Mouse (Mus musculus) midbrain, embryonic 13.5 days (tissue): ENCODE data around the gene Bcar1. TPM values are rescaled to one million over a fixed set of nuclear protein-coding genes. Genes with fewer than 3 reads are reported as not detected.

ENCODE experiments used
- ATAC-seq: fragments of 200-750 bp; cut with Nextera tagmentation; 2 replicates; pipeline ENCODE4 v1.8.0; 2017; ENCODE audit warnings: mild to moderate bottlenecking, moderate TSS enrichment, moderate library complexity
- H3K27ac ChIP-seq: fragments of 300-500 bp; sonication (generic); 2 replicates; pipeline ENCODE4 v1.5.1; 2015; ENCODE audit warnings: inconsistent platforms, mild to moderate bottlenecking, moderate library complexity
- H3K27me3 ChIP-seq: fragments of 300-500 bp; sonication (generic); 2 replicates; pipeline ENCODE4 v1.6.1; 2015; ENCODE audit warnings: mild to moderate bottlenecking, inconsistent platforms
- H3K36me3 ChIP-seq: fragments of 300-500 bp; sonication (generic); 2 replicates; pipeline ENCODE4 v1.6.1; 2015; ENCODE audit warnings: mild to moderate bottlenecking, inconsistent platforms
- H3K4me1 ChIP-seq: fragments of 300-500 bp; sonication (generic); replicated peaks from 2 replicates; pipeline ENCODE4 v1.6.1; 2015; ENCODE audit warnings: inconsistent platforms
- H3K4me2 ChIP-seq: fragments of 300-500 bp; sonication (generic); replicated peaks from 2 replicates; pipeline ENCODE4 v1.6.1; 2015; ENCODE audit warnings: moderate library complexity, mild to moderate bottlenecking, inconsistent platforms
- H3K4me3 ChIP-seq: fragments of 300-500 bp; sonication (generic); replicated peaks from 2 replicates; pipeline ENCODE4 v1.5.1; 2015; ENCODE audit warnings: mild to moderate bottlenecking, inconsistent platforms
- H3K9ac ChIP-seq: fragments of 300-500 bp; sonication (generic); replicated peaks from 2 replicates; pipeline ENCODE4 v1.6.1; 2015; ENCODE audit warnings: mild to moderate bottlenecking, inconsistent platforms
- H3K9me3 ChIP-seq: fragments of 300-500 bp; sonication (generic); 2 replicates; pipeline ENCODE4 v1.6.1; 2016; ENCODE audit warnings: mild to moderate bottlenecking, inconsistent platforms
- WGBS: fragments of 180-500 bp; shearing (Covaris S2); methylation state at CpG from one replicate; pipeline ENCODE4 v1.1.7; 2015; 5-methylcytosine and 5-hydroxymethylcytosine counted together
- polyA plus RNA-seq: library from polyadenylated mRNA; unstranded; fragments of >200 nt; fragmentation: Nextera tagmentation; extraction: Ambion mirVana; gene quantifications from 2 replicates; pipeline ENCODE4 v1.2.1, GENCODE M21; 2015

Gene Bcar1
- polyA plus RNA-seq, 1 experiment from 2014 or later = 55.0 TPM

DNA sequence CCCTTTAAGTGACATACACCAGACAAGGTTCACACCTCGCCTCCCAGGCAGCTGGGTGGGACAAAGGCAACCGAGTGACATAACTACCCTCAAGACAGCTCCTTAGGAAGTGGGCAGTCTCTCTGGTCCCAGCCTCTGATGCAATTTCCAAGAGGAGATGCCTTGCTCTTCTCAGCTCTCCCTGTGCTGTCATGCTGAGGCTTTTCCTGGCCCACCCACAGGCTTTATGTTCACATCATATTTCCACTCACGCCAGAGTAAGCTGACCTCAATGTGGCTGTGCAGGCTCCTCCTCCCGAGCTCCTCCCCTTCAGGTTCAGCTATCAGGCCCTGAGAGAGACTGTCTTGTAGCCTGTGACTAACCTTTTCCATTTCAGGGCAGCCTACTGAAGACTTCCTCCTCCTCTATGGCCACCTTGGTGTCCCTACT, 23.5 kb downstream of the Bcar1 start:
- Histone ChIP-seq H3K27me3 (no peaks in the 10 kb centered on the region), H3K36me3 (peaks cover 31% of the 10 kb centered on the region), H3K4me2 (no peak overlapping the region), H3K4me1 (peaks cover 49% of the 10 kb centered on the region), H3K9ac (no peak overlapping the region), H3K9me3 (no peaks in the 10 kb centered on the region), H3K27ac (peak overlapping the region; percentile 56; the same call in 1 of the 2 replicates), H3K4me3 (no peak overlapping the region)
- WGBS = 85% methylated on average over 4 of the region's 4 CpGs
- no peak for ATAC-seq

DNA sequence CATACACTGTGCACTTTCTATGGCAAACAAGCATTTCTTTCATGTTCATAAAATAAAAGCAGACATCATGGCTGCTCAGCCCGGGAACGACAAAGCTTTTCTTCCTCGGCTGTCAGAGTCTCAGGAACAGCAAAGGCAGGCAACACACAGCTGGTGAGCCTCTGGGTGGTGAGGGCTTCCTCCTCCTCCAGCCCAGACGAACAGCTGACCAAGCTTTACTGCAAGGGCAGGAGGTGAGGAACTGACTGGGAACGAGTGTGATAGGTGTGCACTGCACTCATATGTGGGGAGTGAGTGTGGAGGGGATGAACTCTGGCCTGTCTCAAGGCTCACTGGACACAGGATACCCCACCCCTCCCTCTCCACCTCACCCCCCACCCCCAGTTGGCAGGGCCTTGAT, 24.7 kb downstream of the Bcar1 start:
- no peak overlapping the region for H3K4me2 ChIP-seq
- no peaks in the 10 kb centered on the region for H3K9me3 ChIP-seq
- no peak overlapping the region for H3K9ac ChIP-seq
- H3K4me1 ChIP-seq = peaks cover 49% of the 10 kb centered on the region
- no peak overlapping the region for H3K4me3 ChIP-seq
- H3K27ac ChIP-seq = peak overlapping the region; percentile 98
- WGBS = 65% methylated on average over 5 of the region's 5 CpGs
- peaks cover 43% of the 10 kb centered on the region for H3K36me3 ChIP-seq
- H3K27me3 ChIP-seq = no peaks in the 10 kb centered on the region
- no peak for ATAC-seq

GRCm38 (mm10) chr8:111717866-111718265, 25.7 kb downstream of the Bcar1 start:
- 47% methylated on average over 6 of the region's 6 CpGs for WGBS
- peak overlapping the region; percentile 22 for H3K4me2 ChIP-seq
- peak; percentile 0; the same call in 1 of the 2 replicates for ATAC-seq

DNA sequence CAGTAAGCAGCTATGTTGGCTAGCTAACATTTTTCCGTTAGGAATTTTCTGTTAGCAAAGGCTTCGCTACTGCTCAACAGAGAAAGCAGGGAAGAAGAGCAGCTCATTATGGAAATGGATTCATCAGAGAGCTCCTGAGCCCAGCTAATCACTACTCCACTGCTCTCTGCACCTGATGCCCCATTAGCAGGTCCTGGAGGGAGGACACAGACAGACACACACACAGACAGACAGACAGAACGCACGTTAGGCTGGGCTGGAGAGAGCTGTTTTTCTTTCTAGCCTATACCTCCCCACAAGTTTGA, 26.2 kb downstream of the Bcar1 start:
- H3K4me1 ChIP-seq = peaks cover 49% of the 10 kb centered on the region
- H3K9me3 ChIP-seq = no peaks in the 10 kb centered on the region
- H3K4me2 ChIP-seq = peak overlapping the region; percentile 22
- WGBS = 35% methylated on average over 4 of the region's 4 CpGs
- no peak overlapping the region; the same call in 1 of the 2 replicates for H3K4me3 ChIP-seq
- no peaks in the 10 kb centered on the region for H3K27me3 ChIP-seq
- peaks cover 58% of the 10 kb centered on the region for H3K36me3 ChIP-seq
- H3K27ac ChIP-seq = peak overlapping the region; percentile 98
- ATAC-seq = peak; percentile 17
- H3K9ac ChIP-seq = peak overlapping the region; percentile 64

More at GRCm38 (mm10) chr8:111717866-111718265, 25.7 kb downstream of the Bcar1 start:
- Histone ChIP-seq H3K4me1 (peaks cover 49% of the 10 kb centered on the region), H3K36me3 (peaks cover 54% of the 10 kb centered on the region), H3K9ac (peak overlapping the region; percentile 64; the same call in 1 of the 2 replicates), H3K9me3 (no peaks in the 10 kb centered on the region), H3K4me3 (no peak overlapping the region), H3K27ac (peak overlapping the region; percentile 98), H3K27me3 (no peaks in the 10 kb centered on the region)

DNA sequence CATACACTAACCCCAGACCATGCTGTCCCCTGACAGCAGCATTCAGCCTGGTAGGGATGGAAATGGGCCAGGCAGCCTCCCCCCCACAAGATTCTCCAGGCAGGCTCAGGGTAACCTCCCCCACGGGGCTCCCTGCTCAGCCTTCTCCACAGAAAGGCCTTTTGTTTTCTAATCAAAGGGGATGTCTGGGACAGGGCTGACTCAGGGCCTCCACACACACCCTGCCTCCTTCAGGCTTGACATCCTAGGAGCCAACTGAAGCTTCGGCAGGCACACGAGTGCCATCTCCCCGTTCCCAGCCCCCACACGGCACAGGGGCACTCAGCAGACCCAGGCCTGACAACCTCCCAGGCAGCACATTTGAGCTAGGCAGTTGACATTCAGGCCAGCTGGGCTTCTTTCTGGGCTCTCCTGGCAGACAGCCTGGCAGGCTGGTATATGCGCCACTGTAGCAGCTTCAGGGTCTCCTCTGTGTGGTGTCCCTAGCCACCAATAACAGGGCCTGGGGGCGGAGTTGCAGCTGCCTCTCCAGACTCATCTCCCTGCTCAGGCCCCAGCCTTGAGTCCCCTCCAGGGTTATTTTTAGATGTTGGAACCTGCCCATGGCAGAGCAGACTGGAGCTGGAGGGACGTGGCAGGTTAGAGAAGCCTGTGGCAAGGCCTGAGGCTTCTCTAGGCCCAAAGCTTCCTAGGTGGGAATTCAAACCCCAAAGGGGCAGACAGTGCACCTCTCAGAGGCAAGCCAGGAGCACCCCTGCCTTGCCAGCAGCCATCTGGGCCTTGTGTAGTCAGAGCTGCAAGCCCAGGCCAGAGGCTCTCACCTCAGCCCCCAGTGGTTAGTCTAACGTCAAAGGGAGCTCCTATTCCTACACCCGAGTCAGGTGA, 26.8 kb downstream of the Bcar1 start:
- no peaks in the 10 kb centered on the region for H3K9me3 ChIP-seq
- H3K27me3 ChIP-seq = no peaks in the 10 kb centered on the region
- peak overlapping the region; percentile 22 for H3K4me2 ChIP-seq
- H3K9ac ChIP-seq = peak overlapping the region; percentile 64
- peaks cover 64% of the 10 kb centered on the region for H3K36me3 ChIP-seq
- peak overlapping the region; percentile 98 for H3K27ac ChIP-seq
- no peak overlapping the region; the same call in 1 of the 2 replicates for H3K4me3 ChIP-seq
- peak; percentile 86 for ATAC-seq
- WGBS = 17% methylated on average over 10 of the region's 10 CpGs
- peaks cover 49% of the 10 kb centered on the region for H3K4me1 ChIP-seq

GRCm38 (mm10) chr8:111715514-111715913, 28.1 kb downstream of the Bcar1 start:
- ATAC-seq = no peak
- no peaks in the 10 kb centered on the region for H3K9me3 ChIP-seq

GRCm38 (mm10) chr8:111714295-111714694, 29.3 kb downstream of the Bcar1 start:
- H3K4me2 ChIP-seq = no peak overlapping the region
- H3K9ac ChIP-seq = no peak overlapping the region
- no peaks in the 10 kb centered on the region for H3K9me3 ChIP-seq
- H3K4me3 ChIP-seq = no peak overlapping the region
- no peaks in the 10 kb centered on the region for H3K27me3 ChIP-seq
- peaks cover 42% of the 10 kb centered on the region for H3K4me1 ChIP-seq
- no peak overlapping the region for H3K27ac ChIP-seq
- ATAC-seq = no peak
- peaks cover 69% of the 10 kb centered on the region for H3K36me3 ChIP-seq
- WGBS = 95% methylated on average over 12 of the region's 12 CpGs

More at GRCm38 (mm10) chr8:111715514-111715913, 28.1 kb downstream of the Bcar1 start:
- no peaks in the 10 kb centered on the region for H3K27me3 ChIP-seq
- peaks cover 68% of the 10 kb centered on the region for H3K36me3 ChIP-seq
- no peak overlapping the region for H3K4me2 ChIP-seq
- peak overlapping the region; percentile 98 for H3K27ac ChIP-seq
- no peak overlapping the region for H3K4me3 ChIP-seq
- 80% methylated on average over 13 of the region's 13 CpGs for WGBS
- 0 out of 2 replicates have a peak overlapping the region, but pooled peaks have one; percentile 64 for H3K9ac ChIP-seq
- H3K4me1 ChIP-seq = peaks cover 48% of the 10 kb centered on the region

DNA sequence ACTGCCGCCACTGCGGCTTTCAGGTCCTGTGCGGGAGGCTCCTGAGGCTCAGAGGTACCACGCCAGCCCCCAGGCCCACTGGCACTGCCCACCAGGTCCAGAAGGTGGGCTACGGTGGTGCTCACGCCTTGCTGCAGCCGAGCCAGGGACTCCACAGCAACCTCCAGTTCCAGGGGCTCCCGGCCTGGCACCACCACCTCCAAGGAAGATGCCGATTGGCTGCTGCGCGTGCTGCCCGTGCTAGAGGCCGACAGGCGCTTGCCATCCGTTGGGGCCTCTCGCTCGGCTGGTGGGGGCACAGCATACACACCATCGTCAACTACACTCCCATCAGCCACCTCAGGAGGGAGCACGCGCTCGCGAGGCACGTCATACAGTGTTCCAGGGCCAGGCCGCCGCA, 29.8 kb downstream of the Bcar1 start:
- H3K4me2 ChIP-seq = no peak overlapping the region
- peaks cover 70% of the 10 kb centered on the region for H3K36me3 ChIP-seq
- H3K27ac ChIP-seq = no peak overlapping the region
- no peaks in the 10 kb centered on the region for H3K9me3 ChIP-seq
- no peaks in the 10 kb centered on the region for H3K27me3 ChIP-seq
- no peak overlapping the region for H3K4me3 ChIP-seq
- ATAC-seq = no peak
- H3K4me1 ChIP-seq = peaks cover 39% of the 10 kb centered on the region
- no peak overlapping the region for H3K9ac ChIP-seq
- WGBS = 93% methylated on average over 25 of the region's 25 CpGs

DNA sequence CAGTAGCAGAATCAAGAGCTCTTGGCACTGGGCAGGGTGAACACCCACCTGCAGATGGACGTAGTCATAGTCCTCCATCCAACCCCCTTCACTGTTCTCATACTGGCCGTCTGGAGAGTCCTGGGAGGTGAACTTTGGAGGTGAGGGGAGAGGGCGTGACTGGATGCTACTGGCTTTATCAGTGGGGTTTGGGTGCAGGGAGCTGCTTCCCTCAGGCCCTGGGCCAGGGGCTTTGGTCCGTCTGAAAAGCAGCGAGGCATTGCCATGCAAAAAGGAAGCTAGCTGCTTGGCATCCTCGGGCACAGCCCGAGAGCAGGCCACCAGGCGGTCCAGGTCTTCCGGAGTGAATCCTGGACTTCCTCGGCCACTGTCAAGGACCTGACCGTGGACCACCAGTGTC, 30.3 kb downstream of the Bcar1 start:
- Histone ChIP-seq H3K9me3 (no peaks in the 10 kb centered on the region), H3K9ac (no peak overlapping the region), H3K27me3 (no peaks in the 10 kb centered on the region), H3K4me2 (no peak overlapping the region), H3K27ac (no peak overlapping the region), H3K4me3 (no peak overlapping the region), H3K4me1 (peaks cover 34% of the 10 kb centered on the region), H3K36me3 (peaks cover 74% of the 10 kb centered on the region)
- ATAC-seq = no peak
- 92% methylated on average over 11 of the region's 11 CpGs for WGBS

DNA sequence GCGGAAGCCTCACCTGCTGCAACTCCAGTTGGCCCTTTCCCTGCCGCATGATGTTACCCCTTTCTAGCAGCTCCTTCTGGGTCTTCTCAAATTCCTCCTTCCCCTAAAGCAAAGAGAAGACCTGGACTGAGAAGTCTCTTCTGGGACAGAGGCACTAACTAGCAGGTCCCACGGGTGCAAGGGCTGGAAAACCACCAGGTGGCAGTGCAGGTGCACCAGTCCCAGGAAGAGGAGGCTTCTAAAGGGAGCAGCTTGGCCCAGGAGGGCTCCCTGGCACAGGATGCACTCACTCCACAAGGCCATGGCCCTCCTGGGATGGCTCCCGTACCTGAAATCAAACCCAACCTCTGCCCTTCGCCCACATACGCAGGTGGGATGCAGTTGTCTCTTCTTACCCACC, 31.0 kb downstream of the Bcar1 start:
- peaks cover 27% of the 10 kb centered on the region for H3K4me1 ChIP-seq
- H3K9ac ChIP-seq = no peak overlapping the region
- 85% methylated on average over 6 of the region's 6 CpGs for WGBS
- peaks cover 74% of the 10 kb centered on the region for H3K36me3 ChIP-seq
- no peak for ATAC-seq
- H3K9me3 ChIP-seq = no peaks in the 10 kb centered on the region
- no peak overlapping the region for H3K27ac ChIP-seq
- no peaks in the 10 kb centered on the region for H3K27me3 ChIP-seq
- no peak overlapping the region for H3K4me2 ChIP-seq
- no peak overlapping the region for H3K4me3 ChIP-seq

GRCm38 (mm10) chr8:111712135-111712534, 31.5 kb downstream of the Bcar1 start:
- no peak for ATAC-seq
- Histone ChIP-seq H3K4me3 (no peak overlapping the region), H3K4me2 (no peak overlapping the region), H3K9me3 (no peaks in the 10 kb centered on the region), H3K4me1 (peaks cover 22% of the 10 kb centered on the region), H3K36me3 (peaks cover 74% of the 10 kb centered on the region), H3K9ac (no peak overlapping the region), H3K27ac (no peak overlapping the region), H3K27me3 (no peaks in the 10 kb centered on the region)
- 83% methylated on average over 9 of the region's 9 CpGs for WGBS

- Histone ChIP-seq H3K9ac (no peak overlapping the region), H3K36me3 (peaks cover 74% of the 10 kb centered on the region), H3K27me3 (no peaks in the 10 kb centered on the region), H3K9me3 (no peaks in the 10 kb centered on the region), H3K4me3 (no peak overlapping the region), H3K4me2 (no peak overlapping the region), H3K4me1 (peaks cover 10% of the 10 kb centered on the region), H3K27ac (no peak overlapping the region)
- no peak for ATAC-seq
- WGBS = 95% methylated on average over 20 of the region's 20 CpGs
These were observed 32.7 kb downstream of the Bcar1 start for GRCm38 (mm10) chr8:111710777-111711485.
